Mouse (Mus musculus): ENCODE measurements at regions not wholly inside any gene's neighbourhood (a gene's known extent, or its start where the extent isn't known, plus 50 kb on each side); places are given as distances from the start of the nearest gene placed in this dataset.

DNA sequence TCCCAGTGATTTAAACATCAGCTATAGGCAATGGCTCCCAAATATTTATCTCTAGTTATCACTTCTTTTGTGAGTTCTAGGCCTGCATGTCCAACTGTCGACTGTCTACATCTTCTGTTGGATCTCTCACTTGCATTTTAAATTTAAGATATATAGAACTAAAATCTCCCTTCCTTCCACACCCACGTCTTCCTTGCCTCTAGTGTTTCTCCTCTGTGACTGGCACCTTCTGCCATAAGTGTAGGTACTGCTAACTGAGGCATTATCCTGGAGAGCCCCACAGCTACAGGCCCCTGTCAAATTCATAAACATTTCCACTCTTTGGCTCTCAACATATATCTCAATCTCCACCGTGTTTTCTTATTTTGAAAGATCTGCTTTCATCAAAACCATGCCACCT, 575.0 kb downstream of the Bcl11a start:
- 63% methylated on average over 3 of the region's 3 CpGs for WGBS
- no peak for ATAC-seq (replicated peaks; ENCODE audit: extremely low read depth, insufficient read depth, low FRiP score)

DNA sequence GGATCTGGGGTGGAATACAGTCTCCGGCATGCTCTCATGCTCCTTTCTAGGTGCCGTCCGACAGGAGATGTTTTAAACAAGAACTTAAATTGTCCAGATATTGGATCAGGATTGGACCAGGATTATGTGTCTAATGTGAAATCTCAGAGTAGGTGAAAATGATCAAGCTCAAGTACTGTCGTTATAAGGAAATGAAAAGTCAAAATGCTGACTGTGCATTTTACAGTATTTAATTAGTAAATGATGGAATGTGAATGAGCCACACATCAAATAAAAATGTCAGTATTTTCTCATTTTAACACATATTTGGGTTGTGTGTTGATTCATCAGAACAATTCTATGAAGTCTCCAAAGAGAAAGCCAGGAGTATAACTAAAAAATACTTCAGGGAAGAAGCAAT, 586.2 kb downstream of the Bcl11a start:
- Histone ChIP-seq H3K9me3 (replicated peaks; ENCODE audit: control insufficient read depth, low read length) (no peaks in the 10 kb centered on the region), H3K36me3 (ENCODE audit: control insufficient read depth, insufficient read depth) (no peaks in the 10 kb centered on the region), H3K4me1 (ENCODE audit: control insufficient read depth, insufficient read depth, low read length) (no peaks in the 10 kb centered on the region), H3K4me2 (ENCODE audit: low read depth, low read length) (no peak overlapping the region), H3K27ac (ENCODE audit: low read length) (no peak overlapping the region), H3K9ac (ENCODE audit: low read length) (no peak overlapping the region), H3K27me3 (ENCODE audit: control insufficient read depth, insufficient read depth, low read length) (no peaks in the 10 kb centered on the region), H3K4me3 (ENCODE audit: low read length) (no peak overlapping the region)
- 84% methylated on average over 4 of the region's 4 CpGs for WGBS
- ATAC-seq (replicated peaks; ENCODE audit: extremely low read depth, insufficient read depth, low FRiP score), result no peak

More for the DNA sequence above, 575.0 kb downstream of the Bcl11a start:
- no peaks in the 10 kb centered on the region for H3K27me3 ChIP-seq (ENCODE audit: control insufficient read depth, insufficient read depth, low read length)
- H3K4me3 ChIP-seq (ENCODE audit: low read length), result no peak overlapping the region
- no peak overlapping the region for H3K9ac ChIP-seq (ENCODE audit: low read length)
- no peak overlapping the region for H3K4me2 ChIP-seq (ENCODE audit: low read depth, low read length)
- H3K27ac ChIP-seq (ENCODE audit: low read length), result no peak overlapping the region
- H3K9me3 ChIP-seq (replicated peaks; ENCODE audit: control insufficient read depth, low read length), result no peaks in the 10 kb centered on the region
- H3K36me3 ChIP-seq (ENCODE audit: control insufficient read depth, insufficient read depth), result no peaks in the 10 kb centered on the region
- no peaks in the 10 kb centered on the region for H3K4me1 ChIP-seq (ENCODE audit: control insufficient read depth, insufficient read depth, low read length)

DNA sequence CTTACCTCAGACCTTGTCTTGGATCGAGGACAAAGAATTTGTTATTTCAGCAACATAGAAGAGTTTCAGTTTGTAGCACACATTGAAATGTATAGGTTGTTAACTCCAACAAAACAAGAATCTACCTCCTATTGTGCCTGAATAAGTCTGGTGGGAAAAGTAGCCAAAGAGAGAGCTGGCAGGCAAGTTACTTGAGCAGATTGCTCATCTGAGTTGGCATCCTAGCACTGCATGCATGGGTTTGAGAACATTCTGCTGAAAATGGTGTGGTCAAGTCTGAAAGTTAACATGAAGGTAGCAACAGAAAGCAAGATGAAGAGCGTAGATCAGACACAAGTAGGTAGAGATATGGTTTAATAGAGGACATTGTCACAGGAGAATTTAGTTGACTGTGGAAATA, 587.5 kb downstream of the Bcl11a start:
- Histone ChIP-seq H3K9ac (ENCODE audit: low read length) (no peak overlapping the region), H3K4me2 (ENCODE audit: low read depth, low read length) (no peak overlapping the region), H3K27ac (ENCODE audit: low read length) (no peak overlapping the region), H3K27me3 (ENCODE audit: control insufficient read depth, insufficient read depth, low read length) (no peaks in the 10 kb centered on the region), H3K4me3 (ENCODE audit: low read length) (no peak overlapping the region), H3K36me3 (ENCODE audit: control insufficient read depth, insufficient read depth) (no peaks in the 10 kb centered on the region), H3K9me3 (replicated peaks; ENCODE audit: control insufficient read depth, low read length) (no peaks in the 10 kb centered on the region), H3K4me1 (ENCODE audit: control insufficient read depth, insufficient read depth, low read length) (no peaks in the 10 kb centered on the region)
- WGBS, result 85% methylated on average over 2 of the region's 2 CpGs
- ATAC-seq (replicated peaks; ENCODE audit: extremely low read depth, insufficient read depth, low FRiP score), result no peak

DNA sequence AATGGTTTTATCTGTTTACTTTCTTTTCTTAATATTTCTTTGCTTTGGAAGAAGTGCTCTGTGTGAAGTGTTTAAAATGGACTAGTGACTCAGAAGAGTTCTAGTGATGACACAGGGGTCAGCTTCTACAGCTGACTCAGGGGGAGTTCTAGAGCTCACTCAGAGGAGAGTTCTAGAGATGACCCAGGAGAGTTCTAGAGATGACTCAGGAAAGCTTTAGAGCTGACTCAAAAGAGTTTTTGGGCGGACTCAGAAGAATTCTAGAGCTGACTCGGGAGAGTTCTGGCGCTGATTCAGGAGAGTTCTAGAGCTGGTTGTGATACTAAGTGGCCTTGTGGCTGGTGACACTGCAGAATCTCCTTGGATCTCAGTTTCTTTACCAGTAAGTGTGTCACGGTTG, 593.8 kb downstream of the Bcl11a start:
- Histone ChIP-seq H3K27ac (ENCODE audit: low read length) (no peak overlapping the region), H3K4me2 (ENCODE audit: low read depth, low read length) (no peak overlapping the region), H3K4me3 (ENCODE audit: low read length) (no peak overlapping the region), H3K4me1 (ENCODE audit: control insufficient read depth, insufficient read depth, low read length) (0 out of 2 replicates have a peak, but pooled peaks cover 2% of the 10 kb centered on the region), H3K9me3 (replicated peaks; ENCODE audit: control insufficient read depth, low read length) (no peaks in the 10 kb centered on the region), H3K9ac (ENCODE audit: low read length) (no peak overlapping the region), H3K27me3 (ENCODE audit: control insufficient read depth, insufficient read depth, low read length) (no peaks in the 10 kb centered on the region), H3K36me3 (ENCODE audit: control insufficient read depth, insufficient read depth) (no peaks in the 10 kb centered on the region)
- ATAC-seq (replicated peaks; ENCODE audit: extremely low read depth, insufficient read depth, low FRiP score), result no peak
- WGBS, result 84% methylated on average over 4 of the region's 4 CpGs

DNA sequence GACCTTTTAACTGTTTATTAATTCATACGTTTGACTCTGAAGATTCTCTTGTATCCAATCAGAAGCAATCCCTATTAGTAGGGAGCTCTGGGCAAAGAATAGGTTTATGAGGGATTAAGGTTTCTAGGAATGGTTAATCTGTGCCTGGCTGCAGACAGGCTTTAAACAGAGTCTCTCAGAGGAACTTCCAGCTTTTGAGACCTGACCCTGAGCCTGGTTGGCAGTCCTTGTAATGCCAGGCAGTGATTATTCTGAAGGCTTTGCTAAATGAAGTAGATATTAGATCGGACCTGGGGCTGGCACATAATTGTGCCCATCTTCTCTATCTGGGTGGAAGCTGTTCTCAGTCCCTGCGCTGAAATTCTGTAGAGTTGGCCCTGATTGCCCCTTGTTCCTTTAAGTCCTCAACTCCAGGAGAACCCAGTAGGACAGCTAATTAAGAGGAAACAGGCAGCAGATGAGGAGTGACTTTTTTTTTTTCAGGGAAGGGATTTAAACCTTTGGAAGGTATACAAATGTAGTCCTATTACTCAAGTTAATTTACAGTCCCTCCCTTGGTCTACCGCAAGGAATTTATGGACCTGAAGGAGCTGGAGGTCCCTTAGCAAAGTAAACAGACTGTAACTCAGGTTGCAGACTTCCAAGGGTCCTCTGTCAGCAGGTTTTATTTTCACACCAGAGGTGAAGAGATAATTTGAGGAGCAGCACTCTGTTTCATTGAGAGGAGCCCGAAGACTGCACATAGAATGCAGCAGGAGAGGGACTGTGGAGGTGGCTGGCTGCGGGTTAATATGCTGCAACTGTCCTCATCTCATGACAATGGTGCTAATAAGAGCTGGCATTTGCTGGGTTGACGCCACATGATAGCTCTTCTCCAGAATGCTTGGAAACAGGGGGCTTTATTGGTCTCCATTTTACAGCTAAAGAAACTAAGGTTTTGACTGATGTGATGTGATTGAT, 595.7 kb downstream of the Bcl11a start:
- H3K36me3 ChIP-seq (ENCODE audit: control insufficient read depth, insufficient read depth), result no peaks in the 10 kb centered on the region
- H3K4me1 ChIP-seq (ENCODE audit: control insufficient read depth, insufficient read depth, low read length), result 0 out of 2 replicates have a peak, but pooled peaks cover 2% of the 10 kb centered on the region
- no peak for ATAC-seq (replicated peaks; ENCODE audit: extremely low read depth, insufficient read depth, low FRiP score)
- H3K4me2 ChIP-seq (ENCODE audit: low read depth, low read length), result no peak overlapping the region
- H3K27ac ChIP-seq (ENCODE audit: low read length), result no peak overlapping the region
- no peaks in the 10 kb centered on the region for H3K27me3 ChIP-seq (ENCODE audit: control insufficient read depth, insufficient read depth, low read length)
- WGBS, result 63% methylated on average over 7 of the region's 7 CpGs
- no peak overlapping the region for H3K4me3 ChIP-seq (ENCODE audit: low read length)
- H3K9me3 ChIP-seq (replicated peaks; ENCODE audit: control insufficient read depth, low read length), result no peaks in the 10 kb centered on the region
- H3K9ac ChIP-seq (ENCODE audit: low read length), result no peak overlapping the region

DNA sequence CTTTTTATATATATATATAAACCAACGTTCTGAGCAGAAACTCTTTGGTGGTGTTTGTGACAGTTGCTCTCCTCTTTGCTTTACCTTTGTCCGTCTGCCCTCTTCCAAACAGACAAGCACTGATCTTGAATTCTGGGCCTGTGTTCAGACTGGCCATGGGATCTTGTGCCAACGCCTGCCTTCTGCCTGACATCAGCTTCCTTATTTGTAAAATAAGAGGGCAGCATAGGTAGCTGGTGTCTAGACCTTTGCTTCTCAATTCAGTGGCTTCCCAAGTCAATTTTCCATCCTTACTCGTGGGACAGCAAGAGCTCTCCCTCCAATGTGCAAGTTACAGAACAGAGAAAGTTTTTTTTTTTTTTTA, 596.3 kb downstream of the Bcl11a start:
- H3K4me2 ChIP-seq (ENCODE audit: low read depth, low read length), result no peak overlapping the region
- no peak overlapping the region for H3K9ac ChIP-seq (ENCODE audit: low read length)
- WGBS, result 54% methylated on average over 4 of the region's 4 CpGs
- no peak overlapping the region for H3K4me3 ChIP-seq (ENCODE audit: low read length)
- ATAC-seq (replicated peaks; ENCODE audit: extremely low read depth, insufficient read depth, low FRiP score), result no peak
- no peaks in the 10 kb centered on the region for H3K27me3 ChIP-seq (ENCODE audit: control insufficient read depth, insufficient read depth, low read length)
- H3K9me3 ChIP-seq (replicated peaks; ENCODE audit: control insufficient read depth, low read length), result no peaks in the 10 kb centered on the region
- no peaks in the 10 kb centered on the region for H3K36me3 ChIP-seq (ENCODE audit: control insufficient read depth, insufficient read depth)
- 0 out of 2 replicates have a peak, but pooled peaks cover 2% of the 10 kb centered on the region for H3K4me1 ChIP-seq (ENCODE audit: control insufficient read depth, insufficient read depth, low read length)
- H3K27ac ChIP-seq (ENCODE audit: low read length), result no peak overlapping the region

DNA sequence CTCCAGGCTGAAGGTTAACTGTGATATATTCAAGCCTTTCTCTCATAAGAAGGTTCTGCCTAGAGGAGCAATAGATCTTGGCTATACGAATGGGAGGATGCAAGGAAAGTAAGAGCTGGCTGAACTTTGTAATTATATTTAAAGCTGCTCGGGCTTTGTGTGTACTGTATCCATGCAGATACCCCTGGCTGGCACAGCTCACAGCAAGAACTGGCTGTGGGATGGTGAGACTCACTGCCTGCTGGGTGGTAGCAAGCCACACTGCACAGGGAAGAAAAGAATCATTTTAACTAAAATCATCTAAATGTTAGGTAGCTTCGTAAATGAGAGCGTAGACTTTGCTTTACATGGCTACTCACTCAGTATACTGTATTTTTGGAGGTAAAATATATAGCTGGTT, 599.2 kb downstream of the Bcl11a start:
- Histone ChIP-seq H3K36me3 (ENCODE audit: control insufficient read depth, insufficient read depth) (no peaks in the 10 kb centered on the region), H3K9ac (ENCODE audit: low read length) (no peak overlapping the region), H3K4me1 (ENCODE audit: control insufficient read depth, insufficient read depth, low read length) (0 out of 2 replicates have a peak, but pooled peaks cover 2% of the 10 kb centered on the region), H3K27ac (ENCODE audit: low read length) (no peak overlapping the region), H3K4me2 (ENCODE audit: low read depth, low read length) (no peak overlapping the region), H3K4me3 (ENCODE audit: low read length) (no peak overlapping the region), H3K27me3 (ENCODE audit: control insufficient read depth, insufficient read depth, low read length) (no peaks in the 10 kb centered on the region), H3K9me3 (replicated peaks; ENCODE audit: control insufficient read depth, low read length) (no peaks in the 10 kb centered on the region)
- ATAC-seq (replicated peaks; ENCODE audit: extremely low read depth, insufficient read depth, low FRiP score), result no peak
- WGBS, result 85% methylated on average over 4 of the region's 4 CpGs

DNA sequence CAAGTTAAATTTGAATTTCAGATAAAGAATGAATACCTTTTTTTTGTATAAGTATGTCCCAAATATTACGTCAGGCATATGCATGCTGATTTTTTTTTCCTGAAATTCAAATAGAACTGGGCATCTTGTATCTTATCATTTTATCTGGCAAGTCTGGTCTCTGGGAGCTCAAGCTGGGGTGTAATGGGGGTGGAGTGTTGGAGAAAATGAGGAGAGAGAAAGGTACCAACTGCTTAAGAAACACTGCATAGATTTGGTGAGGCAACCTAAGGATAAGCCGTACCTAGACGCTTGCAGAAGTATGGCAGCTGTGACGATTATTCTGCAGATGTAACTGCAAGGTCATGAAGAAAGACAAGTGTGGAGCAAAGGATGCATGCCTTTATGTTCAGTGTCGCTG, 601.7 kb downstream of the Bcl11a start:
- H3K9me3 ChIP-seq (replicated peaks; ENCODE audit: control insufficient read depth, low read length), result no peaks in the 10 kb centered on the region
- no peaks in the 10 kb centered on the region for H3K36me3 ChIP-seq (ENCODE audit: control insufficient read depth, insufficient read depth)
- no peak overlapping the region for H3K27ac ChIP-seq (ENCODE audit: low read length)
- 0 out of 2 replicates have a peak, but pooled peaks cover 1% of the 10 kb centered on the region for H3K4me1 ChIP-seq (ENCODE audit: control insufficient read depth, insufficient read depth, low read length)
- no peak overlapping the region for H3K4me3 ChIP-seq (ENCODE audit: low read length)
- no peak overlapping the region for H3K4me2 ChIP-seq (ENCODE audit: low read depth, low read length)
- no peak overlapping the region for H3K9ac ChIP-seq (ENCODE audit: low read length)
- no peak for ATAC-seq (replicated peaks; ENCODE audit: extremely low read depth, insufficient read depth, low FRiP score)
- no peaks in the 10 kb centered on the region for H3K27me3 ChIP-seq (ENCODE audit: control insufficient read depth, insufficient read depth, low read length)
- 86% methylated on average over 5 of the region's 5 CpGs for WGBS

DNA sequence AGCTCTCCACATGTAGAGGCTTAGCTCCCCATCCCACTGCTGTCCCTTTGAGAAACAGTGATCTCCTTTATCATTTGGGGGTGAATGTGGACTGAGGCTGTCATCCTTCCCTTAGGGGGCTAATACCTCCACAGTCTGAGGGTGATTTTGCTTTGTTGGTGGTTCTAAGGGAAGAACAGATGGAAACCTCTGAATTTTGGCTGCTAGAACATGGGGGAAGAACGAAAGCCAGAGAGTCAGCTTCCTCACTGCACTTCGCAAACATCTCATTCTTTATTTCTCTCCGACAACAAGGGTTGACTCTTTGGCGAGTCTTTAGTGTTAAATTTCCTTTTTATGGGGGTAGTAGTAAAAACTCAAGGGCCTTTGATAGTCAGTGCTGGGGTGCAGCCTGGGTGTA, 604.6 kb downstream of the Bcl11a start:
- Histone ChIP-seq H3K9me3 (replicated peaks; ENCODE audit: control insufficient read depth, low read length) (no peaks in the 10 kb centered on the region), H3K4me3 (ENCODE audit: low read length) (no peak overlapping the region), H3K4me2 (ENCODE audit: low read depth, low read length) (no peak overlapping the region), H3K4me1 (ENCODE audit: control insufficient read depth, insufficient read depth, low read length) (no peaks in the 10 kb centered on the region), H3K36me3 (ENCODE audit: control insufficient read depth, insufficient read depth) (no peaks in the 10 kb centered on the region), H3K27me3 (ENCODE audit: control insufficient read depth, insufficient read depth, low read length) (no peaks in the 10 kb centered on the region), H3K9ac (ENCODE audit: low read length) (no peak overlapping the region), H3K27ac (ENCODE audit: low read length) (no peak overlapping the region)
- 80% methylated on average over 4 of the region's 4 CpGs for WGBS
- no peak for ATAC-seq (replicated peaks; ENCODE audit: extremely low read depth, insufficient read depth, low FRiP score)

Measured in heart, embryonic 16.5 days (tissue).